Mouse (Mus musculus): Measurements from ENCODE around the gene Cad. TPM values are rescaled to one million over a fixed set of nuclear protein-coding genes. Genes with fewer than 3 reads are reported as not detected.

Gene Cad
- total and polyA plus RNA-seq, 3 experiments = 228 to 383 (median 254) TPM

DNA sequence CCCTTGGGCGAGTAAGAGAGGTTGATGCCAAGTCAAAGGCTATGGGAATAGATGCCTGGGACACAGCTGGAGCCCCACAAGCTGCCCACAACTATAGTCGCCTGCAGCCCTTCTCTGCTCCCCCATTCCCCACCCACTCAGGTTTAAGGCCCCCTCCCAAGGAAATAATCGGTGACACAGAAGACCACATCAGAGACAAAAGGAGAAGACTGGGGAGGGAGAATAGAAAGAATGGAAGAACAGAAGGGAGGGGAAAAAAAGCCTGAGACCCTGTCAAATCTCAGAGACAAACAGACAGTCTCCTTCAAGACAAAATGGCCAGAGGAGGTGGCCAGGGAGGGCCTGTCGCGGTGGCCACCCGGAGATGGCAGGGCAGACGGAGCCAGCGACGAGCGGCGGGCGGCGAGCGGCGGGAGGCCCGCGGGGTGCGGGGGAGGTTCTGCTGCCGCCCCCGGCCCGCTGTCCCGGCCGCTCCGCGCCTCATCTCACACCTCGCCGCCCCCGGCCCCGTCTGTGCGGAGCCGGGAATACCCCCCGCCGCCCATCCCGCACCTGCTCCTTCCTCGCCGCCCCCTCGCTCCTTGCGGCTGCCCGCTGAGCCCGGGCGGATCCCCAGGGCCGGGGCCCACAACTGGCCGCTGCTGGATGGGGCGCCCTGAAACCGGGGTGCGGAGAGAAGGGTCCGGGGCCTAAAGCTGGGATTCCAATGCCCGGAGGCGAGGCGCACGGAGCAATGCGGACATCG lies 37.8 kb downstream of the Cad start:
- H3K27me3 ChIP-seq (ENCODE audit: control insufficient read depth in 1 of 2, insufficient read depth in 2 of 2, low read length in 2 of 2) = peaks cover 18% of the 10 kb centered on the region in 2 experiments
- no peak for DNase-seq (ENCODE audit: low read depth, low spot score)
- H3K79me2 ChIP-seq (ENCODE audit: control insufficient read depth, insufficient read depth, low read length, poor library complexity) = no peaks in the 10 kb centered on the region
- no peaks in the 10 kb centered on the region for H3K9me3 ChIP-seq (replicated peaks; ENCODE audit: insufficient read depth, low read length)
- TF ChIP-seq ZKSCAN1 (IDR thresholded peaks at IDR 0.05; ENCODE audit: low read depth, low read length) = no peak
- TF ChIP-seq CTCF (IDR thresholded peaks at IDR 0.05 in 2 of 3, conservative IDR thresholded peaks at IDR 0.05 in 1 of 3; ENCODE audit: control insufficient read depth in 1 of 3, insufficient read depth in 1 of 3, low read depth in 2 of 3, low read length in 3 of 3, poor library complexity in 1 of 3, severe bottlenecking in 1 of 3) = no peak
- no peak for TF ChIP-seq POLR2AphosphoS2 (IDR thresholded peaks at IDR 0.05; ENCODE audit: low read length)
- TF ChIP-seq POLR2A (IDR thresholded peaks at IDR 0.05; ENCODE audit: control insufficient read depth in 1 of 2, insufficient read depth in 1 of 2, low read depth in 1 of 2, low read length in 2 of 2, poor library complexity in 1 of 2) = no peak
- no peak for TF ChIP-seq NELFE (IDR thresholded peaks at IDR 0.05; ENCODE audit: low read depth, low read length)
- no peaks in the 10 kb centered on the region for H3K36me3 ChIP-seq (ENCODE audit: control insufficient read depth in 1 of 2, insufficient read depth in 2 of 2, low read length in 2 of 2)
- no peak overlapping the region for H3K4me3 ChIP-seq (ENCODE audit: control insufficient read depth in 1 of 2, insufficient read depth in 1 of 2, low read depth in 2 of 2, low read length in 2 of 2)
- H3K4me1 ChIP-seq (ENCODE audit: control insufficient read depth in 1 of 2, insufficient read depth in 2 of 2, low read length in 2 of 2) = no peaks in the 10 kb centered on the region
- H3K27ac ChIP-seq (ENCODE audit: control insufficient read depth, low read depth, low read length) = no peak overlapping the region
- H3K9ac ChIP-seq (ENCODE audit: control insufficient read depth, low read depth, low read length, poor library complexity, severe bottlenecking) = no peak overlapping the region

DNA sequence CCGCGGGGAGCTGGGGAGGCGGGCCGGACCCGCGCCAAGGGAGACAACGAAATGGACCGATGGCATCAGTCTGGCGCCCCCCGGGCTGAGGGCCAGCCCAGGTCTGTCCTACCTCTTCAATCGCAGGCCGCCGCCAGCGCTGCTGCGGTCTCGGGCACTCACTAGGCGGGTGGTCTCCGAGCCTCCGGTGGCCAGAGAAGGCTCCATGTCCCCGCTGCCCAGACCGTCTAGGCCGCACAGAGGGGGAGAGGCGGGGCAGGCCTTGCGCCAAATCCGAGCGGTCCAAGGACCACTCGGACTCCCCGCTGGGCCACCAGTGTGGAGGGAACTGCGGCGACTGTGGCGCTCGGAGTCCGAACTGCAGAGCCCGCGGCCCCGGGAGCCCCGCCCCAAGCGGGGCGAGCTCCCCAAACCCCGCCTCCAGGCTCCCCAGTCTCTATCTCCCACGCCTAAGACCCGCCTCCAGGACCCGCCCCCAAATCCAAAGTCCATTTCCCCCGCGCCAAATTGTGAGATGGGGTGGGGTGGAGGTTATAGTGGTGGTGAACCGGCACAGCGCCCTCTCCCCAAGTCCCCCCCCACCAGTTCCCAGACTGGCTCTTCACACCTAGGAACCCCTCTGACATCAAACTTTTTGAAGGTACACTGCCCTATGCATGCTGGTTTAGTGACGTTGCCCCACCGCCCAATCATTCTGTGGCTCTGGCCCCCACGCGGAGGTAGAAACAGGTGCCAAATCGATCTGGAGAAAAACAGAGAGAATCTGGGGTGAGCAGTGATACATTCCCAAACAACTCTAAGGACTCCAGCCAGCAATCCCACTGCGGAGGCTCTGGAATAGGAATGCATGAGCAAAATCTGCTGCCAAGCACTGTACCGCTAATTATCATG lies 38.8 kb downstream of the Cad start:
- no peak overlapping the region for H3K9ac ChIP-seq (ENCODE audit: control insufficient read depth, low read depth, low read length, poor library complexity, severe bottlenecking)
- H3K27ac ChIP-seq (ENCODE audit: control insufficient read depth, low read depth, low read length) = no peak overlapping the region
- TF ChIP-seq POLR2AphosphoS5 (IDR thresholded peaks at IDR 0.05; ENCODE audit: borderline replicate concordance, low read depth, low read length) (no peak), MEF2A (IDR thresholded peaks at IDR 0.05; ENCODE audit: extremely low read depth, insufficient replicate concordance, low read depth, low read length, poor library complexity, severe bottlenecking) (no peak), E2F4 (IDR thresholded peaks at IDR 0.05; ENCODE audit: borderline replicate concordance, low read depth, low read length) (no peak), MAX (IDR thresholded peaks at IDR 0.05; ENCODE audit: low read length) (no peak), BHLHE40 (IDR thresholded peaks at IDR 0.05; ENCODE audit: borderline replicate concordance, low read depth, low read length) (no peak), ZMIZ1 (IDR thresholded peaks at IDR 0.05; ENCODE audit: low read depth, low read length) (no peak), JUND (IDR thresholded peaks at IDR 0.05; ENCODE audit: low read depth, low read length) (no peak), RAD21 (IDR thresholded peaks at IDR 0.05; ENCODE audit: low read depth, low read length) (no peak), ELF1 (IDR thresholded peaks at IDR 0.05; ENCODE audit: low read depth, low read length) (no peak), CHD1 (IDR thresholded peaks at IDR 0.05; ENCODE audit: low read depth, low read length) (no peak)
- H3K4me3 ChIP-seq (ENCODE audit: control insufficient read depth in 1 of 2, insufficient read depth in 1 of 2, low read depth in 2 of 2, low read length in 2 of 2) = no peak overlapping the region
- H3K79me2 ChIP-seq (ENCODE audit: control insufficient read depth, insufficient read depth, low read length, poor library complexity) = no peaks in the 10 kb centered on the region
- no peaks in the 10 kb centered on the region for H3K4me1 ChIP-seq (ENCODE audit: control insufficient read depth in 1 of 2, insufficient read depth in 2 of 2, low read length in 2 of 2)
- peaks cover 14 to 22% of the 10 kb centered on the region in 2 experiments for H3K27me3 ChIP-seq (ENCODE audit: control insufficient read depth in 1 of 2, insufficient read depth in 2 of 2, low read length in 2 of 2)
- no peaks in the 10 kb centered on the region for H3K9me3 ChIP-seq (replicated peaks; ENCODE audit: insufficient read depth, low read length)
- no peak for DNase-seq (ENCODE audit: low read depth, low spot score)
- no peaks in the 10 kb centered on the region for H3K36me3 ChIP-seq (ENCODE audit: control insufficient read depth in 1 of 2, insufficient read depth in 2 of 2, low read length in 2 of 2)
